In the genomic region with DNA sequence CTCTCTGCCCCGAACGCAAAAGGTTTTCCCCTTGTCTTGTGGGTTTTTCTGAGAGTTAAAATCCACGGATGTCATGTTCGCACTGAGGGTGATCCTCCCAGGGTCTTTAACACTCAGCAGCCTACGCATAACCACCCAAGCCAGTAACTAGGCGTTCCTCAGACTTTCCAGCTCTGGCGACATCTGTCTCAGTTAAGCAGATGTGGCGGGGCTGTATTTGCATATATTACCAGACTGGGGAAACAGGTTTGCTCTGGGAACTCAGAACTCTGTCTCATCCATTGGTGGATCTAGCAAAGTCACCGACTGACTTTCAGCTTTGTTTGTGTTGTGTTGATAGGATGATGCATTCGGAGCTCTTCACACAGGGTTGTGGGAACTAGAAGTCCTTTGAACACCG, we compare ENCODE assay signal across 8 mouse cellular contexts. TPM values are rescaled to one million over a fixed set of nuclear protein-coding genes. Genes with fewer than 3 reads are reported as not detected.
DNase-seq lines count a peak whose midpoint lies in the region; ATAC-seq lines count a peak whose summit lies in the region.
"Had no signal": no experiment of that assay in that cellular context is flagged by ENCODE, and none has a peak within 500 bp of the region (broad histone marks: within the 10 kb centered on the region; RNA-seq: fewer than 3 reads in every experiment).

No protein-coding gene starts in this region.

- H3K4me3 ChIP-seq in neural tube, embryonic 11.5 days (ENCODE audit: low read depth, low read length): peak overlapping the region; percentile 28; the same call in 1 of the 2 replicates
- H3K4me3 ChIP-seq in forebrain, embryonic 13.5 days: peak overlapping the region; percentile 30
- peak overlapping the region; percentile 35 for H3K4me3 ChIP-seq in limb, embryonic 15.5 days
- H3K4me3 ChIP-seq in stomach, embryonic 16.5 days (replicated peaks; ENCODE audit: low read length): peak overlapping the region; percentile 22

- H3K4me2 ChIP-seq in neural tube, embryonic 11.5 days (ENCODE audit: low read depth): peak overlapping the region; percentile 52
- H3K4me2 ChIP-seq in forebrain, embryonic 13.5 days: peak overlapping the region; percentile 61
- H3K4me2 ChIP-seq in limb, embryonic 15.5 days: peak overlapping the region; percentile 68
- H3K4me2 ChIP-seq in stomach, embryonic 16.5 days (ENCODE audit: low read depth, low read length): peak overlapping the region; percentile 54

- H3K27me3 ChIP-seq in neural tube, embryonic 11.5 days (ENCODE audit: control insufficient read depth, insufficient read depth, low read length): peaks cover 7% of the 10 kb centered on the region; the same call in 1 of the 2 replicates
- H3K27me3 ChIP-seq in forebrain, embryonic 13.5 days: peaks cover 30% of the 10 kb centered on the region
- H3K27me3 ChIP-seq in limb, embryonic 15.5 days: no peaks in the 10 kb centered on the region; the same call in 1 of the 2 replicates
- no peaks in the 10 kb centered on the region for H3K27me3 ChIP-seq in stomach, embryonic 16.5 days (ENCODE audit: control insufficient read depth, insufficient read depth, low read length)

- H3K36me3 ChIP-seq in neural tube, embryonic 11.5 days (ENCODE audit: control insufficient read depth, insufficient read depth, low read length): no peaks in the 10 kb centered on the region
- H3K36me3 ChIP-seq in forebrain, embryonic 13.5 days (ENCODE audit: poor library complexity, severe bottlenecking): no peaks in the 10 kb centered on the region
- H3K36me3 ChIP-seq in limb, embryonic 15.5 days: no peaks in the 10 kb centered on the region
- no peaks in the 10 kb centered on the region for H3K36me3 ChIP-seq in stomach, embryonic 16.5 days (ENCODE audit: control insufficient read depth, insufficient read depth, low read length)

- H3K27ac ChIP-seq in neural tube, embryonic 11.5 days (ENCODE audit: low read depth, low read length): no peak overlapping the region
- H3K27ac ChIP-seq in forebrain, embryonic 13.5 days: no peak overlapping the region
- H3K27ac ChIP-seq in limb, embryonic 15.5 days: no peak overlapping the region; the same call in 1 of the 2 replicates
- H3K27ac ChIP-seq in stomach, embryonic 16.5 days (ENCODE audit: low read length): no peak overlapping the region

- H3K9me3 ChIP-seq in neural tube, embryonic 11.5 days (ENCODE audit: control insufficient read depth, low read length): no peaks in the 10 kb centered on the region
- no peaks in the 10 kb centered on the region for H3K9me3 ChIP-seq in forebrain, embryonic 13.5 days (replicated peaks)
- no peaks in the 10 kb centered on the region for H3K9me3 ChIP-seq in limb, embryonic 15.5 days
- 0 out of 2 replicates have a peak, but pooled peaks cover 6% of the 10 kb centered on the region for H3K9me3 ChIP-seq in stomach, embryonic 16.5 days (replicated peaks; ENCODE audit: control insufficient read depth, low read length)

- no peak for DNase-seq in neural tube, embryonic 11.5 days (ENCODE audit: low spot score)
- no peak for DNase-seq in neural tube, embryonic 10.5 days (ENCODE audit: extremely low spot score, low spot score)
- DNase-seq in layer of hippocampus, adult 18-20 months (ENCODE audit: low spot score in 2 of 2): no peak
- no peak for DNase-seq in adrenal gland, adult 2 months
- DNase-seq: adrenal gland, postnatal 10 days had no signal

- no peak overlapping the region; the same call in 1 of the 2 replicates for H3K9ac ChIP-seq in neural tube, embryonic 11.5 days (ENCODE audit: low read length)
- peak overlapping the region; percentile 60; the same call in 1 of the 2 replicates for H3K9ac ChIP-seq in forebrain, embryonic 13.5 days
- H3K9ac ChIP-seq in limb, embryonic 15.5 days: 0 out of 2 replicates have a peak overlapping the region, but pooled peaks have one; percentile 14
- peak overlapping the region; percentile 15; the same call in 1 of the 2 replicates for H3K9ac ChIP-seq in stomach, embryonic 16.5 days (ENCODE audit: low read length)

- WGBS in neural tube, embryonic 11.5 days: 8% methylated on average over 11 of the region's 11 CpGs
- 13% methylated on average over 11 of the region's 11 CpGs for WGBS in forebrain, embryonic 13.5 days
- 6% methylated on average over 11 of the region's 11 CpGs for WGBS in limb, embryonic 15.5 days
- WGBS in stomach, embryonic 16.5 days: 8% methylated on average over 11 of the region's 11 CpGs

- no peak for ATAC-seq in neural tube, embryonic 11.5 days (ENCODE audit: insufficient read depth, low FRiP score, low TSS enrichment)
- no peak for ATAC-seq in forebrain, embryonic 13.5 days
- ATAC-seq in limb, embryonic 15.5 days (ENCODE audit: insufficient number of reproducible peaks, low FRiP score, low TSS enrichment, low read depth): no peak
- ATAC-seq in stomach, embryonic 16.5 days (ENCODE audit: insufficient read depth, low FRiP score): no peak

- no peaks in the 10 kb centered on the region; the same call in 1 of the 2 replicates for H3K4me1 ChIP-seq in neural tube, embryonic 11.5 days (ENCODE audit: control insufficient read depth, insufficient read depth, low read length)
- peaks cover 32% of the 10 kb centered on the region for H3K4me1 ChIP-seq in forebrain, embryonic 13.5 days
- peaks cover 23% of the 10 kb centered on the region for H3K4me1 ChIP-seq in limb, embryonic 15.5 days
- peaks cover 8% of the 10 kb centered on the region for H3K4me1 ChIP-seq in stomach, embryonic 16.5 days (ENCODE audit: control insufficient read depth, insufficient read depth, low read length)

RNA-seq across cellular contexts. Expression of gene Tnfrsf19, which starts 10.7 kb away (rescaled TPM):
- polyA plus RNA-seq in neural tube, embryonic 11.5 days (2014; fragmentation: Nextera tagmentation; extraction: Ambion mirVana): 50.6 and 53.8 TPM in 2 replicates
- 61.3 and 84.4 TPM in 2 replicates for polyA plus RNA-seq in forebrain, embryonic 13.5 days (2015; fragmentation: Nextera tagmentation; extraction: Ambion mirVana)
- 63.3 and 67.0 TPM in 2 replicates for polyA plus RNA-seq in limb, embryonic 15.5 days (2015; fragmentation: Nextera tagmentation; extraction: Ambion mirVana)
- polyA plus RNA-seq in stomach, embryonic 16.5 days (2015; fragmentation: Nextera tagmentation; extraction: Ambion mirVana): 37.2 and 38.0 TPM in 2 replicates
- total RNA-seq in layer of hippocampus, adult 18-20 months (2021): 10 to 100 TPM; 44.2 to 48.9 TPM
- total RNA-seq in adrenal gland, adult 2 months (2021): 10 to 100 TPM; 47.1 to 49.7 TPM
- 97.1 and 167 TPM in 2 replicates for polyA plus RNA-seq in adrenal gland, adult 2 months (2012; rRNA removed)
